ENCODE assay signal across 19 mouse cellular contexts in genomic region chr19:42996406-42996805, GRCm38 (mm10).
DNase-seq lines count a peak whose midpoint lies in the region; TF ChIP-seq lines count a peak whose summit lies in the region.
"Had no signal": no experiment of that assay in that cellular context is flagged by ENCODE, and none has a peak within 500 bp of the region (broad histone marks: within the 10 kb centered on the region; RNA-seq: fewer than 3 reads in every experiment).

No protein-coding gene starts in this region.

- H3K27me3 ChIP-seq in CH12.LX (replicated peaks): no peaks in the 10 kb centered on the region

- H3K9me3 ChIP-seq in CH12.LX (replicated peaks; ENCODE audit: low read length): no peaks in the 10 kb centered on the region
- H3K9me3 ChIP-seq: G1E had no signal

- dilution Hi-C loops in CH12.LX (cut with MboI; ENCODE audit: extremely low pct_ligation_motif_present, extremely low pct_unique_long_range_greater_than_20kb, low sequenced_read_pairs): no loop called here

- no peak overlapping the region for H3K9ac ChIP-seq in CH12.LX (ENCODE audit: insufficient read depth, low read depth)

- intact Hi-C loops in heart, postnatal 36 days (cut with DNase I): no loop called here

- TF ChIP-seq CTCF in CH12.LX (conservative IDR thresholded peaks at IDR 0.05 in 1 of 2, IDR thresholded peaks at IDR 0.05 in 1 of 2; ENCODE audit: low read depth in 2 of 2, low read length in 2 of 2): no peak

- in situ Hi-C loops in CH12.LX (cut with MboI; ENCODE audit: low pct_ligation_motif_present, low pct_unique_long_range_greater_than_20kb, low sequenced_read_pairs): no loop called here

- no peaks in the 10 kb centered on the region for H3K36me3 ChIP-seq in CH12.LX (replicated peaks in 1 of 2; ENCODE audit: control insufficient read depth in 1 of 2, insufficient read depth in 1 of 2, low read length in 1 of 2)
- H3K36me3 ChIP-seq: G1E had no signal

- peak; percentile 51 for DNase-seq in CH12.LX (ENCODE audit: extremely low read depth)
- DNase-seq in retina, adult 2 months (ENCODE audit: low read depth, low spot score): peak; percentile 15
- DNase-seq in retina, embryonic 14.5 days (ENCODE audit: low spot score): peak; percentile 7
- peak; percentile 77 for DNase-seq in retina, postnatal 1 day
- no peak for DNase-seq in right cerebral cortex, adult 18-20 months
- no peak for DNase-seq in neural tube, embryonic 10.5 days (ENCODE audit: extremely low spot score, low spot score)
- no peak for DNase-seq in gastrocnemius, postnatal 4 days (ENCODE audit: low spot score in 2 of 2)
- DNase-seq in heart, postnatal 36 days: no peak
- DNase-seq: adrenal gland, adult 2 months; adrenal gland, adult 8-10 months; adrenal gland, postnatal 10 days; adrenal gland, postnatal 14 days; adrenal gland, postnatal 25 days; adrenal gland, postnatal 36 days; B cell, adult 2 months; cerebellum, adult 11 months; cerebellum, adult 11-12 months; cerebellum, adult 18-20 months had no signal

- no peak overlapping the region for H3K4me2 ChIP-seq in CH12.LX (ENCODE audit: insufficient read depth, low read depth, poor library complexity, severe bottlenecking)

- H3K4me3 ChIP-seq in CH12.LX (replicated peaks in 1 of 3; ENCODE audit: low read depth in 2 of 3, low read length in 2 of 3, poor library complexity in 1 of 3): no peak overlapping the region

- no peak overlapping the region for H3K27ac ChIP-seq in CH12.LX (ENCODE audit: insufficient read depth, low read depth)

- TF ChIP-seq EP300 in CH12.LX (IDR thresholded peaks at IDR 0.05; ENCODE audit: low read length): no peak

- peaks cover 4 to 15% of the 10 kb centered on the region in 2 experiments; a peak in 3 of 4 replicates for H3K4me1 ChIP-seq in CH12.LX (ENCODE audit: control insufficient read depth in 1 of 2, insufficient read depth in 2 of 2)

- H3K79me2 ChIP-seq in CH12.LX (replicated peaks; ENCODE audit: control insufficient read depth, extremely low read depth, insufficient read depth, poor library complexity, severe bottlenecking): no peaks in the 10 kb centered on the region

- TF ChIP-seq POLR2A in CH12.LX (IDR thresholded peaks at IDR 0.05; ENCODE audit: low read depth, low read length): no peak

- no peak for TF ChIP-seq RAD21 in CH12.LX (IDR thresholded peaks at IDR 0.05; ENCODE audit: low read depth, low read length)

TF ChIP-seq in CH12.LX, 34 proteins besides CTCF, POLR2A, EP300 and RAD21:
- TF ChIP-seq BHLHE40 (IDR thresholded peaks at IDR 0.05; ENCODE audit: low read depth, low read length) (no peak), CHD1 (IDR thresholded peaks at IDR 0.05; ENCODE audit: low read depth, low read length) (no peak), SIN3A (IDR thresholded peaks at IDR 0.05; ENCODE audit: low read length) (no peak), USF1 (IDR thresholded peaks at IDR 0.05; ENCODE audit: low read depth, low read length) (no peak), HCFC1 (IDR thresholded peaks at IDR 0.05; ENCODE audit: low read depth, low read length) (no peak), UBTF (IDR thresholded peaks at IDR 0.05; ENCODE audit: low read depth, low read length) (no peak), TCF12 (IDR thresholded peaks at IDR 0.05; ENCODE audit: low read depth, low read length) (no peak), E2F4 (IDR thresholded peaks at IDR 0.05; ENCODE audit: insufficient replicate concordance, low read depth, low read length) (no peak), IRF4 (IDR thresholded peaks at IDR 0.05; ENCODE audit: low read depth, low read length) (no peak)

Comparison
In these comparisons a context has a peak if more than half of its experiments do, and no peak if none do; other contexts are left out.
1. DNase-seq: peak in CH12.LX (single experiment), retina, adult 2 months (single experiment), retina, embryonic 14.5 days (single experiment) and retina, postnatal 1 day (single experiment); none in right cerebral cortex, adult 18-20 months (single experiment), neural tube, embryonic 10.5 days (single experiment), gastrocnemius, postnatal 4 days (0 of 2) and heart, postnatal 36 days (0 of 2).